Mouse (Mus musculus): Measurements from ENCODE around the gene Stag1. TPM values are rescaled to one million over a fixed set of nuclear protein-coding genes. Genes with fewer than 3 reads are reported as not detected.

The Stag1 gene
- polyA plus RNA-seq, 1 experiment: 1.8 TPM

DNA sequence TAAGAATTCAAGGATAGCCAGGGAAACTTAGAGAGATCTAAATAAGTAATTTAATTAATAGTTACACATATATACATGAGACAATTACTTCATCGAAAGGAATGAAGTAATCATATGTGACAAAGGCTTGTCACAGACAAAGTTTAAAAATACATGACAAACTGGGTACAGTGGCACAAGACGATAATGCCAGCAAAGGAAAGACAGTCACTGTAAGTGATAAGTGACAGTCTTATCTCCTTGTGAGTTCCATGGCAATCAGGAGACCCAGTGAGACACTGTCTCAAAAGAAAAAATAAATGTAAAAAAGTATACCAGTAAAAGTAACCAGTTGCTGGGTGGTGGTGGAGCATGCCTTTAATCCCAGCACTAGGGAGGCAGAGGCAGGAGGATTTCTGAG is 399.5 kb downstream of the Stag1 start:
- Histone ChIP-seq H3K4me1 (peaks cover 29% of the 10 kb centered on the region), H3K36me3 (replicated peaks; ENCODE audit: low read length) (peaks cover 66% of the 10 kb centered on the region)

DNA sequence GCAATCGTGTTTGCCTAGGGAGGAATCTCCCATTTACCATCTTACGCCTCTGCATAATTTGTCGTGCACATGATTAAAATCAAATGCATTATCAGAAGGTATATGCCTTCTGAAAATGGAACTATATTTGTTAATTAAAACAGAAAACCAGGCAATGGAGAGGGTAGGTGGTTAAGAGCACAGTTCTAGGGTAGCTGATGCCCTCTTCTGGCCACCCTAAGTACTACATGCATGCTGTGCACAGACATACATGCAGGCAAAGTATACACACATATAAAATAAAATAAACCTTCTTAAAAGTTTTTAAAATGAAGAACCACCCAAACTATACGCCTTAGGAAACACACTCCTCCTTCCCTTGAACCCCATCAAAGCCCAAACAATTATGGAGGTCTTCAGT is 404.5 kb downstream of the Stag1 start:
- H3K27me3 ChIP-seq (replicated peaks): no peaks in the 10 kb centered on the region
- H3K4me3 ChIP-seq (replicated peaks): no peak overlapping the region
- H3K9me3 ChIP-seq: peaks cover 8% of the 10 kb centered on the region; the same call in 1 of the 2 replicates
- no peaks in the 10 kb centered on the region; the same call in 1 of the 2 replicates for H3K4me1 ChIP-seq
- peaks cover 42% of the 10 kb centered on the region for H3K36me3 ChIP-seq (replicated peaks; ENCODE audit: low read length)
- TF ChIP-seq FLI1 (IDR thresholded peaks at IDR 0.05; ENCODE audit: low read length) (no peak), GATA1 (IDR thresholded peaks at IDR 0.05; ENCODE audit: borderline replicate concordance, low read length) (no peak)

More for the DNA sequence above, 399.5 kb downstream of the Stag1 start:
- H3K4me3 ChIP-seq (replicated peaks): no peak overlapping the region
- no peaks in the 10 kb centered on the region for H3K9me3 ChIP-seq
- H3K27me3 ChIP-seq (replicated peaks): no peaks in the 10 kb centered on the region
- TF ChIP-seq FLI1 (IDR thresholded peaks at IDR 0.05; ENCODE audit: low read length): no peak
- TF ChIP-seq GATA1 (IDR thresholded peaks at IDR 0.05; ENCODE audit: borderline replicate concordance, low read length): no peak

DNA sequence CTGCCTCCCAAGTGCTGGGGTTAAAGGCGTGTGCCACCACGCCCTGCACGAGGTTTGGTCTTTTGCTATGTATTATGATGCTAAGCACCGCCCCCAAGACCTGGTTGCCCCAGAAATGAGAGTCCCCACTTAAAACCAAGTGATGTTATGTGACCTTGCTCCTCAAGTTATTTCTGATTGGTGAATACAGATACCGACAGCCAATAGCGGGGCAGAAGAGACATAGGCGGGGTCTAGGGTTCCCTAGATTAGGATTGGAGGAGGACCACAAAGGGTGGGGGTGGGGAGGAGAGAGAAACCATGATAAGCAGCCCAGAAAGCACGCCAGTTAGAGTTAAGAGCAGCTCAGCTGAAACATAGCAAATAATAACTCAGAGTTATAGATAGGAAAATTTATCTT is 405.2 kb downstream of the Stag1 start:
- Histone ChIP-seq H3K4me1 (no peaks in the 10 kb centered on the region; the same call in 1 of the 2 replicates), H3K27me3 (replicated peaks) (no peaks in the 10 kb centered on the region), H3K9me3 (peaks cover 8% of the 10 kb centered on the region; the same call in 1 of the 2 replicates), H3K4me3 (replicated peaks) (no peak overlapping the region), H3K36me3 (replicated peaks; ENCODE audit: low read length) (peaks cover 39% of the 10 kb centered on the region)
- TF ChIP-seq FLI1 (IDR thresholded peaks at IDR 0.05; ENCODE audit: low read length) (no peak), GATA1 (IDR thresholded peaks at IDR 0.05; ENCODE audit: borderline replicate concordance, low read length) (no peak)

DNA sequence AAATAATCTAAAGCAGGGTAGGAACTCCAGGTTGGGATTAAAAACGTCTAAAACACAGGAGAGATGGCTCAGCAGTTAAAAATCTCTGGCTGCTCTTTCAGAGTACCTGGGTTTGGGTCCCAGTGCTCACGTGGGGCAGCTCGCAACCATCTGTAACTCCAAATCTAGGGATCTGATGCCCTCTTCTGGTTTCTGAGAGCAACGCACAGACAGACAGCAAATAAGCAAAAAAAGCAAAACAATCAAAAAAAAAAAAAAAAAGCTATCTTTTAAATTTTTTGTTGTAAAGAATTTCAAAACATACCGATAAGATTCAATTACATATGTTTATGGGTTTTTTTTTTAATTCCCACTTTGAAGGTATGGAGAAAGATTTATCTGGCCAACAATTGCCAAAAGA is 405.7 kb downstream of the Stag1 start:
- TF ChIP-seq FLI1 (IDR thresholded peaks at IDR 0.05; ENCODE audit: low read length): no peak
- no peak for TF ChIP-seq GATA1 (IDR thresholded peaks at IDR 0.05; ENCODE audit: borderline replicate concordance, low read length)
- Histone ChIP-seq H3K27me3 (replicated peaks) (no peaks in the 10 kb centered on the region), H3K36me3 (replicated peaks; ENCODE audit: low read length) (peaks cover 35% of the 10 kb centered on the region), H3K9me3 (peaks cover 8% of the 10 kb centered on the region; the same call in 1 of the 2 replicates), H3K4me1 (no peaks in the 10 kb centered on the region; the same call in 1 of the 2 replicates), H3K4me3 (replicated peaks) (no peak overlapping the region)

DNA sequence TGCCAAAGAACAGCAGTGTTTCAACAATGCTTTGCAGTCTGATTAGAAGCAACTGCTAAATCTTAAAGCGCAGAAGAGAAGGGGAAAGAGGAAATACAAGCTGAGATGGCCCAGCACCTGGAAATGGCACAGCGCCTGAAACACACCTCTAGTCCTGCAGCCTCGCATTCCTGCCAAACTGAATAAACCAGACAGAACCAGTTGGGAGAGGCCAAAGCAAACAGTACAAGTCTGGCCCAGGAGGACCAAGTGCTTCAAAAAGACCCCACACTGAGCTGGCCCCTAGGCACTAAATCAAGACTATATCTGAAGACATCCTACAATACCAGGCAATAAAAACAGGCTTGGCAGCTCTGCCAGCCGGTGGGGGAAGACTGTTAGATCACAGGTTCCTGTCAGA is 408.3 kb downstream of the Stag1 start:
- Histone ChIP-seq H3K4me1 (no peaks in the 10 kb centered on the region), H3K4me3 (replicated peaks) (no peak overlapping the region), H3K9me3 (peaks cover 8% of the 10 kb centered on the region; the same call in 1 of the 2 replicates), H3K27me3 (replicated peaks) (no peaks in the 10 kb centered on the region), H3K36me3 (replicated peaks; ENCODE audit: low read length) (peaks cover 27% of the 10 kb centered on the region)
- TF ChIP-seq GATA1 (IDR thresholded peaks at IDR 0.05; ENCODE audit: borderline replicate concordance, low read length): no peak
- TF ChIP-seq FLI1 (IDR thresholded peaks at IDR 0.05; ENCODE audit: low read length): no peak

Other genes starting within 250 kb of the Stag1 start
- gene Il20rb, start 111.0 kb upstream of the Stag1 start, polyA plus RNA-seq (2012; ENCODE audit: insufficient read depth, low replicate concordance): 1.4 and 1.6 TPM in 2 replicates
- gene Nck1, start 51.7 kb upstream of the Stag1 start, polyA plus RNA-seq (2012; ENCODE audit: insufficient read depth, low replicate concordance): 2.2 TPM in 1 of 2 replicates, not detected in the other
- not detected in 2 replicates for gene Slc35g2, start 26.7 kb upstream of the Stag1 start, polyA plus RNA-seq (2012; ENCODE audit: insufficient read depth, low replicate concordance)

All from megakaryocyte, embryonic 14.5 days (primary cell).